Mouse (Mus musculus) CD4-positive, CD25-positive, alpha-beta regulatory T cell, adult 4 months (primary cell): ENCODE results near the gene Adamts4. TPM values are rescaled to one million over a fixed set of nuclear protein-coding genes. Genes with fewer than 3 reads are reported as not detected.

ENCODE experiments used
- polyA plus RNA-seq, 2 experiments: library from polyadenylated mRNA; unstranded; fragments of 100-300 nt; shearing (Covaris generic); gene quantifications; one replicate each; pipeline ENCODE4 v1.2.1; 2017

Adamts4 gene
- polyA plus RNA-seq, 2 experiments from 2014 or later = 0.13 TPM; not detected in 1

Other genes with a start within 250 kb of the Adamts4 start
- gene Fcgr4, start 231.5 kb upstream of the Adamts4 start, polyA plus RNA-seq = under 1 TPM in 1 of 2 experiments, not detected in 1; 0.26 TPM
- gene Fcgr3, start 185.5 kb upstream of the Adamts4 start, polyA plus RNA-seq = not detected
- 1 to 10 TPM; 4.8 to 5.5 TPM for gene Cfap126, start 136.5 kb upstream of the Adamts4 start, polyA plus RNA-seq
- gene Sdhc, start 99.8 kb upstream of the Adamts4 start, polyA plus RNA-seq = 100 to 1,000 TPM; 135 to 150 TPM
- gene Mpz, start 99.7 kb upstream of the Adamts4 start, polyA plus RNA-seq = not detected
- gene Pcp4l1, start 54.2 kb upstream of the Adamts4 start, polyA plus RNA-seq = not detected
- gene Nr1i3, start 36.5 kb upstream of the Adamts4 start, polyA plus RNA-seq = under 1 TPM; 0.15 to 0.54 TPM
- gene Tomm40l, start 27.9 kb upstream of the Adamts4 start, polyA plus RNA-seq = 10 to 100 TPM; 24.0 to 48.7 TPM
- gene Apoa2, start 25.4 kb upstream of the Adamts4 start, polyA plus RNA-seq = under 1 TPM in 1 of 2 experiments, not detected in 1; 0.75 TPM
- gene Fcer1g, start 16.1 kb upstream of the Adamts4 start, polyA plus RNA-seq = 1 to 10 TPM; 1.8 to 3.5 TPM
- 100 to 1,000 TPM; 115 to 119 TPM for gene Ndufs2, start 967 bp downstream of the Adamts4 start, polyA plus RNA-seq
- 10 to 100 TPM; 56.0 to 93.6 TPM for gene B4galt3, start 19.9 kb downstream of the Adamts4 start, polyA plus RNA-seq
- gene Ppox, start 30.8 kb downstream of the Adamts4 start, polyA plus RNA-seq = 100 to 1,000 TPM in 1 of 2 experiments, 10 to 100 TPM in 1; 70.8 to 108 TPM
- gene Usp21, start 37.6 kb downstream of the Adamts4 start, polyA plus RNA-seq = 10 to 100 TPM; 22.6 to 27.9 TPM
- gene Ufc1, start 44.6 kb downstream of the Adamts4 start, polyA plus RNA-seq = 10 to 100 TPM; 74.0 to 84.4 TPM
- gene Dedd, start 78.7 kb downstream of the Adamts4 start, polyA plus RNA-seq = 10 to 100 TPM; 36.8 to 43.8 TPM
- 10 to 100 TPM; 31.7 to 40.3 TPM for gene Nit1, start 95.2 kb downstream of the Adamts4 start, polyA plus RNA-seq
- 10 to 100 TPM; 69.6 to 75.8 TPM for gene Pfdn2, start 95.2 kb downstream of the Adamts4 start, polyA plus RNA-seq
- gene Klhdc9, start 110.4 kb downstream of the Adamts4 start, polyA plus RNA-seq = under 1 TPM; 0.36 to 0.72 TPM
- gene Nectin4, start 119.7 kb downstream of the Adamts4 start, polyA plus RNA-seq = under 1 TPM in 1 of 2 experiments, not detected in 1; 0.12 TPM
- 10 to 100 TPM; 74.7 to 90.4 TPM for gene Arhgap30, start 138.5 kb downstream of the Adamts4 start, polyA plus RNA-seq
- gene Usf1, start 160.9 kb downstream of the Adamts4 start, polyA plus RNA-seq = 100 to 1,000 TPM in 1 of 2 experiments, 10 to 100 TPM in 1; 62.2 to 115 TPM
- gene Tstd1, start 168.5 kb downstream of the Adamts4 start, polyA plus RNA-seq = 10 to 100 TPM; 10.0 to 20.1 TPM
- 1 to 10 TPM in 1 of 2 experiments, under 1 TPM in 1; 0.16 to 1.1 TPM for gene F11r, start 187.1 kb downstream of the Adamts4 start, polyA plus RNA-seq